Mouse (Mus musculus): Measurements from ENCODE around the gene Ctla4. TPM values are rescaled to one million over a fixed set of nuclear protein-coding genes. Genes with fewer than 3 reads are reported as not detected.

Ctla4 gene
- polyA plus RNA-seq, 1 experiment from 2014 or later: not detected

GRCm38 (mm10) chr1:60962095-60962494 is 75.3 kb downstream of the Ctla4 start:
- no peak overlapping the region for H3K4me3 ChIP-seq (ENCODE audit: low read depth, low read length)

More at GRCm38 (mm10) chr1:60962095-60962494, 75.3 kb downstream of the Ctla4 start:
- no peaks in the 10 kb centered on the region for H3K27me3 ChIP-seq (ENCODE audit: insufficient read depth, low read length)
- 0 out of 2 replicates have a peak, but pooled peaks have one; percentile 14 for TF ChIP-seq CTCF (IDR thresholded peaks at IDR 0.05; ENCODE audit: low read depth)
- H3K36me3 ChIP-seq (ENCODE audit: insufficient read depth): no peaks in the 10 kb centered on the region
- 77% methylated on average over 4 of the region's 4 CpGs for WGBS
- no peak overlapping the region for H3K4me2 ChIP-seq
- DNase-seq: no peak
- H3K4me1 ChIP-seq (ENCODE audit: insufficient read depth): no peaks in the 10 kb centered on the region
- H3K27ac ChIP-seq (ENCODE audit: low read depth): no peak overlapping the region
- no peaks in the 10 kb centered on the region for H3K9me3 ChIP-seq (ENCODE audit: low read depth, low read length)
- no peak for ATAC-seq (ENCODE audit: insufficient read depth)
- H3K9ac ChIP-seq: no peak overlapping the region

Other genes with a start within 250 kb of the Ctla4 start
- 0.16 TPM in 1 of 2 replicates, not detected in the other for gene Cd28, start 170.2 kb upstream of the Ctla4 start, polyA plus RNA-seq (2014; fragmentation: Nextera tagmentation; extraction: Ambion mirVana)
- 0.05 TPM in 1 of 2 replicates, not detected in the other for gene Icos, start 90.9 kb downstream of the Ctla4 start, polyA plus RNA-seq (2014; fragmentation: Nextera tagmentation; extraction: Ambion mirVana)

Measured in lung, embryonic 14.5 days (tissue).